In the genomic region with DNA sequence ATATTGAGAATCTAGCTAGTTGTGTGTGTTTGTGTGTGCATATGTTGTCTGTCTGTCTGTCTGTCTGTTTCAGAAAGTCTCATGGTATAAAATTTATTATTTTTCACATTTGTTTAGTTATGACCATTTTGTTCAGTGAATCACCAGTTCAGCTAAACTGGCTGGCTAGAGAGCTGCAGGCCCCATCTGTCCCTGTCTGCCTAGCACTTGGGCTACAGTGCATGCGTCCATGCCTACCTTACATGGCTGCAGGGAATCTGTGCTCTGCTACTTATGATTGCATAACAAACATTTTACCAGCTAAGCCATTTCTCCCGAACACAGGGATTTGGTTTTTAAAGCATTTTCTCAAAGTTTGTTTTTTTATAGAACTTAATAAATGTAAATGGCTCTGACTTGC, we compare ENCODE assay signal across 9 mouse cellular contexts.
"Had no signal": no experiment of that assay in that cellular context is flagged by ENCODE, and none has a peak within 500 bp of the region (broad histone marks: within the 10 kb centered on the region; RNA-seq: fewer than 3 reads in every experiment).

No protein-coding gene starts in this region.

- DNase-seq: kidney, postnatal 14 days; layer of hippocampus, adult 9-11 months; liver; liver, embryonic 13.5 days; liver, postnatal 0 days; lung, postnatal 14 days; right cerebral cortex, postnatal 14 days; thymus, postnatal 4 days had no signal

- ATAC-seq: liver, postnatal 0 days; midbrain, embryonic 16.5 days had no signal
